Mouse (Mus musculus) intestine, embryonic 15.5 days (tissue): Measurements from ENCODE around the gene Rpsa. TPM values are rescaled to one million over a fixed set of nuclear protein-coding genes. Genes with fewer than 3 reads are reported as not detected.

ENCODE experiments used
- ATAC-seq: fragments of 200-750 bp; cut with Nextera tagmentation; 2 replicates; pipeline ENCODE4 v1.8.0; 2017; ENCODE audit warnings: moderate TSS enrichment, moderate library complexity
- H3K27ac ChIP-seq: fragments of 300-500 bp; sonication (generic); 2 replicates; pipeline ENCODE4 v1.5.1; 2015; ENCODE audit warnings: mild to moderate bottlenecking, inconsistent platforms
- H3K27me3 ChIP-seq: fragments of 300-500 bp; sonication (generic); replicated peaks from 2 replicates; pipeline ENCODE4 v1.6.1; 2015; ENCODE audit warnings: inconsistent platforms
- H3K36me3 ChIP-seq: fragments of 300-500 bp; sonication (generic); 2 replicates; pipeline ENCODE4 v1.6.1; 2015; ENCODE audit warnings: inconsistent platforms
- H3K4me1 ChIP-seq: fragments of 300-500 bp; sonication (generic); replicated peaks from 2 replicates; pipeline ENCODE4 v1.6.1; 2015; ENCODE audit warnings: inconsistent platforms
- H3K4me2 ChIP-seq: fragments of 300-500 bp; sonication (generic); replicated peaks from 2 replicates; pipeline ENCODE4 v1.6.1; 2015; ENCODE audit warnings: mild to moderate bottlenecking, inconsistent platforms
- H3K4me3 ChIP-seq: fragments of 300-500 bp; sonication (generic); replicated peaks from 2 replicates; pipeline ENCODE4 v1.5.1; 2015; ENCODE audit warnings: inconsistent platforms
- H3K9ac ChIP-seq: fragments of 300-500 bp; sonication (generic); 2 replicates; pipeline ENCODE4 v1.6.1; 2015; ENCODE audit warnings: inconsistent platforms
- H3K9me3 ChIP-seq: fragments of 300-500 bp; sonication (generic); 2 replicates; pipeline ENCODE4 v1.6.1; 2016; ENCODE audit warnings: inconsistent platforms
- WGBS: fragments of 180-500 bp; shearing (Covaris S2); methylation state at CpG from one replicate; pipeline ENCODE4 v1.1.7; 2015; 5-methylcytosine and 5-hydroxymethylcytosine counted together
- polyA plus RNA-seq: library from polyadenylated mRNA; unstranded; fragments of >200 nt; fragmentation: Nextera tagmentation; extraction: Ambion mirVana; gene quantifications from 2 replicates; pipeline ENCODE4 v1.2.1, GENCODE M21; 2015

Rpsa gene
- polyA plus RNA-seq, 1 experiment from 2014 or later, result 1,311 TPM

- Histone ChIP-seq H3K9ac (no peak overlapping the region; the same call in 1 of the 2 replicates), H3K9me3 (no peaks in the 10 kb centered on the region), H3K4me3 (no peak overlapping the region), H3K36me3 (no peaks in the 10 kb centered on the region), H3K4me2 (no peak overlapping the region), H3K27ac (no peak overlapping the region), H3K27me3 (no peaks in the 10 kb centered on the region), H3K4me1 (no peaks in the 10 kb centered on the region)
- no peak for ATAC-seq
- WGBS, result 84% methylated on average over 13 of the region's 13 CpGs
These were observed 17.0 kb downstream of the Rpsa start for GRCm38 (mm10) chr9:120144474-120144873.

GRCm38 (mm10) chr9:120149222-120149828 lies 21.8 kb downstream of the Rpsa start, which contains the start of gene Mobp:
Mobp (plus strand) TSS chr9:120149707.
- no peak for ATAC-seq
- Histone ChIP-seq H3K4me2 (no peak within 1 kb of the TSS), H3K36me3 (no peaks in the 10 kb centered on the region), H3K4me1 (no peaks in the 10 kb centered on the region), H3K4me3 (no peak within 1 kb of the TSS), H3K27me3 (no peaks in the 10 kb centered on the region), H3K9ac (no peak within 1 kb of the TSS), H3K27ac (no peak within 1 kb of the TSS), H3K9me3 (no peaks in the 10 kb centered on the region)
- 80% methylated on average over 11 of the region's 11 CpGs for WGBS

- ATAC-seq, result no peak
- H3K4me2 ChIP-seq, result no peak overlapping the region
- H3K9me3 ChIP-seq, result no peaks in the 10 kb centered on the region
- 62% methylated on average over 5 of the region's 5 CpGs for WGBS
- H3K4me3 ChIP-seq, result no peak overlapping the region
- H3K36me3 ChIP-seq, result no peaks in the 10 kb centered on the region
- no peaks in the 10 kb centered on the region for H3K4me1 ChIP-seq
- H3K27ac ChIP-seq, result no peak overlapping the region
- H3K27me3 ChIP-seq, result no peaks in the 10 kb centered on the region
- no peak overlapping the region for H3K9ac ChIP-seq
These were observed 23.7 kb downstream of the Rpsa start for GRCm38 (mm10) chr9:120151152-120151551.

- Histone ChIP-seq H3K9ac (no peak overlapping the region), H3K27me3 (no peaks in the 10 kb centered on the region), H3K27ac (no peak overlapping the region), H3K36me3 (no peaks in the 10 kb centered on the region), H3K4me2 (no peak overlapping the region), H3K9me3 (no peaks in the 10 kb centered on the region), H3K4me3 (no peak overlapping the region), H3K4me1 (no peaks in the 10 kb centered on the region)
- WGBS, result 64% methylated on average over 12 of the region's 12 CpGs
- no peak for ATAC-seq
These were observed 24.5 kb downstream of the Rpsa start for GRCm38 (mm10) chr9:120151906-120152399.

- peak; percentile 91 for ATAC-seq
- Histone ChIP-seq H3K4me3 (no peak overlapping the region), H3K27ac (no peak overlapping the region), H3K9me3 (no peaks in the 10 kb centered on the region), H3K27me3 (no peaks in the 10 kb centered on the region), H3K4me1 (no peaks in the 10 kb centered on the region), H3K9ac (no peak overlapping the region), H3K4me2 (no peak overlapping the region), H3K36me3 (no peaks in the 10 kb centered on the region)
- 27% methylated on average over 4 of the region's 4 CpGs for WGBS
These were observed 30.6 kb downstream of the Rpsa start for GRCm38 (mm10) chr9:120158047-120158446.

- no peak overlapping the region for H3K9ac ChIP-seq
- H3K9me3 ChIP-seq, result no peaks in the 10 kb centered on the region
- H3K27me3 ChIP-seq, result 0 out of 2 replicates have a peak, but pooled peaks cover 3% of the 10 kb centered on the region
- H3K36me3 ChIP-seq, result no peaks in the 10 kb centered on the region
- ATAC-seq, result no peak
- WGBS, result 87% methylated on average over 16 of the region's 16 CpGs
- H3K27ac ChIP-seq, result no peak overlapping the region
- H3K4me1 ChIP-seq, result no peaks in the 10 kb centered on the region
- no peak overlapping the region for H3K4me3 ChIP-seq
- H3K4me2 ChIP-seq, result no peak overlapping the region
These were observed 36.4 kb downstream of the Rpsa start for GRCm38 (mm10) chr9:120163862-120164261.

GRCm38 (mm10) chr9:120167826-120168225 lies 40.3 kb downstream of the Rpsa start:
- 64% methylated on average over 11 of the region's 11 CpGs for WGBS
- Histone ChIP-seq H3K9ac (no peak overlapping the region), H3K4me2 (no peak overlapping the region), H3K4me1 (no peaks in the 10 kb centered on the region), H3K36me3 (no peaks in the 10 kb centered on the region), H3K9me3 (no peaks in the 10 kb centered on the region), H3K27ac (no peak overlapping the region), H3K27me3 (0 out of 2 replicates have a peak, but pooled peaks cover 3% of the 10 kb centered on the region), H3K4me3 (no peak overlapping the region)
- ATAC-seq, result no peak

GRCm38 (mm10) chr9:120171295-120171694 lies 43.8 kb downstream of the Rpsa start:
- Histone ChIP-seq H3K4me3 (no peak overlapping the region), H3K27me3 (no peaks in the 10 kb centered on the region), H3K9me3 (no peaks in the 10 kb centered on the region), H3K4me1 (no peaks in the 10 kb centered on the region), H3K36me3 (no peaks in the 10 kb centered on the region), H3K4me2 (no peak overlapping the region), H3K9ac (no peak overlapping the region), H3K27ac (no peak overlapping the region)
- no peak for ATAC-seq
- 33% methylated on average over 5 of the region's 5 CpGs for whole genome bisulfite sequencing

- Histone ChIP-seq H3K4me3 (no peak overlapping the region), H3K4me1 (no peaks in the 10 kb centered on the region), H3K27me3 (no peaks in the 10 kb centered on the region), H3K36me3 (no peaks in the 10 kb centered on the region), H3K9ac (no peak overlapping the region), H3K9me3 (no peaks in the 10 kb centered on the region), H3K4me2 (no peak overlapping the region), H3K27ac (no peak overlapping the region)
- WGBS, result 86% methylated on average over 18 of the region's 18 CpGs
- no peak for ATAC-seq
These were observed 47.1 kb downstream of the Rpsa start for GRCm38 (mm10) chr9:120174436-120175137.

- H3K9ac ChIP-seq, result no peak overlapping the region
- WGBS, result 77% methylated on average over 10 of the region's 10 CpGs
- no peak overlapping the region for H3K4me2 ChIP-seq
- no peak overlapping the region for H3K27ac ChIP-seq
- H3K4me3 ChIP-seq, result no peak overlapping the region
- H3K4me1 ChIP-seq, result no peaks in the 10 kb centered on the region
- no peaks in the 10 kb centered on the region for H3K9me3 ChIP-seq
- no peaks in the 10 kb centered on the region for H3K27me3 ChIP-seq
- ATAC-seq, result no peak
- no peaks in the 10 kb centered on the region for H3K36me3 ChIP-seq
These were observed 51.3 kb downstream of the Rpsa start for GRCm38 (mm10) chr9:120178813-120179212.
